Mouse (Mus musculus) erythroblast, embryonic 14.5 days (primary cell): ENCODE measurements around the gene Adgrf5.

Experiments
- GATA1 ChIP-seq: IDR thresholded peaks from 2 replicates; pipeline ENCODE4 v1.6.1; 2012; ENCODE audit warnings: low read length, inconsistent platforms, mixed read lengths
- TAL1 ChIP-seq: IDR thresholded peaks from 3 replicates; pipeline ENCODE4 v1.6.1; 2012; ENCODE audit warnings: low read length, inconsistent platforms, mixed read lengths

- no peak for TF ChIP-seq TAL1
- TF ChIP-seq GATA1, result no peak
Observed at GRCm38 (mm10) chr17:43374020-43374419, 13.8 kb downstream of the Adgrf5 start.
